In genomic region chr2:115628471-115628870, GRCm38 (mm10) we compare ENCODE assay signal across 23 mouse cellular contexts.
"Had no signal": no experiment of that assay in that cellular context is flagged by ENCODE, and none has a peak within 500 bp of the region (broad histone marks: within the 10 kb centered on the region; RNA-seq: fewer than 3 reads in every experiment).

No protein-coding gene starts in this region.

- H3K27ac ChIP-seq: forebrain, embryonic 15.5 days; heart, adult 2 months; heart, embryonic 13.5 days; heart, embryonic 15.5 days; hindbrain, embryonic 15.5 days; hindbrain, postnatal 0 days; kidney, postnatal 0 days; limb, embryonic 13.5 days; limb, embryonic 15.5 days; liver, embryonic 12.5 days; liver, embryonic 14.5 days had no signal

- H3K9me3 ChIP-seq: forebrain, embryonic 15.5 days; heart, embryonic 13.5 days; heart, embryonic 15.5 days; hindbrain, embryonic 15.5 days; limb, embryonic 13.5 days; limb, embryonic 15.5 days; liver, embryonic 12.5 days had no signal

- H3K4me1 ChIP-seq: heart, embryonic 13.5 days; heart, embryonic 15.5 days; hindbrain, embryonic 15.5 days; limb, embryonic 13.5 days; limb, embryonic 15.5 days; liver, embryonic 12.5 days had no signal

- H3K4me3 ChIP-seq: forebrain, embryonic 15.5 days; heart, adult 2 months; heart, embryonic 13.5 days; heart, embryonic 15.5 days; hindbrain, embryonic 15.5 days; limb, embryonic 13.5 days; limb, embryonic 15.5 days; liver, embryonic 12.5 days had no signal

- DNase-seq: forebrain, postnatal 0 days; gastrocnemius, postnatal 14 days; gastrocnemius, postnatal 36 days; heart, adult 11 months; heart, adult 2 months; heart, postnatal 14 days; heart, postnatal 36 days; layer of hippocampus, adult 9-11 months; layer of hippocampus, postnatal 36 days; left cerebral cortex, postnatal 4 days; lung, adult 18-20 months had no signal

- ATAC-seq: forebrain, embryonic 15.5 days; forebrain, postnatal 0 days; hindbrain, postnatal 0 days; intestine, embryonic 16.5 days; liver, embryonic 12.5 days had no signal

- H3K9ac ChIP-seq: forebrain, embryonic 15.5 days; forebrain, postnatal 0 days; heart, embryonic 13.5 days; heart, embryonic 15.5 days; hindbrain, embryonic 15.5 days; limb, embryonic 13.5 days; limb, embryonic 15.5 days; liver, embryonic 12.5 days; liver, embryonic 14.5 days had no signal

- H3K4me2 ChIP-seq: forebrain, embryonic 15.5 days; heart, embryonic 11.5 days; heart, embryonic 13.5 days; heart, embryonic 15.5 days; hindbrain, embryonic 15.5 days; limb, embryonic 13.5 days; limb, embryonic 15.5 days; liver, embryonic 12.5 days had no signal

- H3K36me3 ChIP-seq: forebrain, embryonic 15.5 days; heart, embryonic 13.5 days; heart, embryonic 15.5 days; hindbrain, embryonic 15.5 days; limb, embryonic 13.5 days; limb, embryonic 15.5 days; liver, embryonic 12.5 days had no signal

- H3K27me3 ChIP-seq: forebrain, embryonic 15.5 days; heart, embryonic 13.5 days; heart, embryonic 15.5 days; hindbrain, embryonic 15.5 days; limb, embryonic 13.5 days; limb, embryonic 15.5 days; liver, embryonic 12.5 days had no signal
